17 mouse cellular contexts compared by ENCODE assay signal in the genomic region with DNA sequence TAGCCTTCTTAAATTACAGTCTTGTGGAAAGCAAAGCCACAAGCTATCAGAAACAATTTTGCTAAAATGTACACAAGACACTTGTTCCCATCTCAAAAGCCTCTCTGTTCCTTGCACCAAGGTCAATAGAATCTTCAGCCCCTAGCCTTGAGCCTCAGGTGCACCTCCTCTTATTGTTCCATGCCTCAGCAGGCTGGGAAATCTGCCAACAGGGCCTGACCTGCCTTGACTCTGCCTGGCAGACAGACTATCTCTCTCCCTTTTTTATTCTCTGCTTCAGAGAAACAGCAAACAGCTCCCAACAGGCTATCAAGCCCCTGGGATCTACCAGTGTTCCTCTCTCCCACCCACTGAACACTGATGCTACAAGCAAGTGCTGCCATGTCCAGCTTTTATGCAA.
A peak's percentile ranks its signal among the peaks of the same experiment; 100 is the strongest.
DNase-seq lines count a peak whose midpoint lies in the region; ATAC-seq lines count a peak whose summit lies in the region.
"Had no signal": no experiment of that assay in that cellular context is flagged by ENCODE, and none has a peak within 500 bp of the region (broad histone marks: within the 10 kb centered on the region; RNA-seq: fewer than 3 reads in every experiment).

No protein-coding gene starts in this region.

- peak; percentile 12 to 25 for DNase-seq in cerebellum, postnatal 10 days
- DNase-seq in cerebellum, postnatal 4 days (ENCODE audit: low spot score in 2 of 2), result no peak
- peak; percentile 9 for DNase-seq in heart, postnatal 4 days
- no peak for DNase-seq in heart, embryonic 10.5 days (ENCODE audit: low spot score)
- peak; percentile 37 for DNase-seq in adrenal gland, adult 8-10 months
- peak; percentile 4 for DNase-seq in ovary, postnatal 10 days (ENCODE audit: low spot score)
- no peak for DNase-seq in forebrain, embryonic 14.5 days (ENCODE audit: low spot score)
- DNase-seq: cerebellum, adult 9-10 months; gastrocnemius, adult 2 months; layer of hippocampus, adult 9-11 months; lung, adult 2 months had no signal

- ATAC-seq in monocyte, adult 5-6 weeks (replicated peaks; ENCODE audit: insufficient number of reproducible peaks, low FRiP score, low TSS enrichment, poor library complexity, severe bottlenecking), result no peak
- ATAC-seq in forebrain, embryonic 14.5 days, result no peak
- ATAC-seq: forebrain, embryonic 16.5 days; hindbrain, embryonic 16.5 days; midbrain, embryonic 16.5 days had no signal

- H3K36me3 ChIP-seq in heart, embryonic 10.5 days, result no peaks in the 10 kb centered on the region
- no peaks in the 10 kb centered on the region for H3K36me3 ChIP-seq in forebrain, embryonic 14.5 days (ENCODE audit: control insufficient read depth, insufficient read depth, low read length)
- H3K36me3 ChIP-seq: limb, embryonic 15.5 days had no signal

- no peak overlapping the region for H3K4me3 ChIP-seq in heart, embryonic 10.5 days
- H3K4me3 ChIP-seq in forebrain, embryonic 14.5 days (ENCODE audit: low read depth, low read length), result no peak overlapping the region
- H3K4me3 ChIP-seq: gastrocnemius, adult 2 months; limb, embryonic 15.5 days had no signal

- no peak overlapping the region for H3K9ac ChIP-seq in forebrain, embryonic 14.5 days (ENCODE audit: low read length)
- H3K9ac ChIP-seq: limb, embryonic 15.5 days had no signal

- H3K4me2 ChIP-seq in forebrain, embryonic 14.5 days (ENCODE audit: low read length), result no peak overlapping the region
- H3K4me2 ChIP-seq: limb, embryonic 15.5 days had no signal

- no peaks in the 10 kb centered on the region for H3K4me1 ChIP-seq in heart, embryonic 10.5 days
- no peaks in the 10 kb centered on the region for H3K4me1 ChIP-seq in forebrain, embryonic 14.5 days (ENCODE audit: control insufficient read depth, insufficient read depth, low read length)
- H3K4me1 ChIP-seq: limb, embryonic 15.5 days had no signal

- no peak overlapping the region for H3K27ac ChIP-seq in heart, embryonic 10.5 days
- no peak overlapping the region for H3K27ac ChIP-seq in forebrain, embryonic 14.5 days (ENCODE audit: low read depth, low read length)
- H3K27ac ChIP-seq: gastrocnemius, adult 2 months; limb, embryonic 15.5 days had no signal

- H3K9me3 ChIP-seq in heart, embryonic 10.5 days, result no peaks in the 10 kb centered on the region
- no peaks in the 10 kb centered on the region for H3K9me3 ChIP-seq in forebrain, embryonic 14.5 days (replicated peaks; ENCODE audit: control insufficient read depth, low read length)
- H3K9me3 ChIP-seq: limb, embryonic 15.5 days had no signal

- no peaks in the 10 kb centered on the region for H3K27me3 ChIP-seq in heart, embryonic 10.5 days (ENCODE audit: insufficient read depth, poor library complexity, severe bottlenecking)
- no peaks in the 10 kb centered on the region for H3K27me3 ChIP-seq in forebrain, embryonic 14.5 days (replicated peaks; ENCODE audit: control insufficient read depth, insufficient read depth, low read length)
- H3K27me3 ChIP-seq: CH12.LX; limb, embryonic 15.5 days had no signal

Comparison
In these comparisons a context has a peak if more than half of its experiments do, and no peak if none do; other contexts are left out.
1. DNase-seq: peak in cerebellum, postnatal 10 days (2 of 2), heart, postnatal 4 days (single experiment), adrenal gland, adult 8-10 months (single experiment) and ovary, postnatal 10 days (single experiment); none in cerebellum, postnatal 4 days (0 of 2), heart, embryonic 10.5 days (single experiment) and forebrain, embryonic 14.5 days (single experiment).